Mouse (Mus musculus) G1E (cell line): Measurements from ENCODE around the gene Prkcd.

Source experiments
- CTCF ChIP-seq: IDR thresholded peaks from 2 replicates; pipeline ENCODE4 v1.5.1; 2012; ENCODE audit warnings: low read depth, low read length, inconsistent platforms, mixed read lengths
- GATA1 ChIP-seq: IDR thresholded peaks from 2 replicates; pipeline ENCODE4 v1.6.1; 2012; ENCODE audit warnings: borderline replicate concordance, low read length, inconsistent platforms, mixed read lengths
- POLR2AphosphoS5 ChIP-seq: IDR thresholded peaks from 2 replicates; pipeline ENCODE4 v1.6.1; 2012; ENCODE audit warnings: low read depth, low read length, inconsistent platforms; ENCODE audit not compliant: insufficient replicate concordance
- TAL1 ChIP-seq: conservative IDR thresholded peaks from 2 replicates; pipeline ENCODE4 v1.6.1; 2012; ENCODE audit warnings: low read depth, low read length, inconsistent platforms, mixed read lengths

DNA sequence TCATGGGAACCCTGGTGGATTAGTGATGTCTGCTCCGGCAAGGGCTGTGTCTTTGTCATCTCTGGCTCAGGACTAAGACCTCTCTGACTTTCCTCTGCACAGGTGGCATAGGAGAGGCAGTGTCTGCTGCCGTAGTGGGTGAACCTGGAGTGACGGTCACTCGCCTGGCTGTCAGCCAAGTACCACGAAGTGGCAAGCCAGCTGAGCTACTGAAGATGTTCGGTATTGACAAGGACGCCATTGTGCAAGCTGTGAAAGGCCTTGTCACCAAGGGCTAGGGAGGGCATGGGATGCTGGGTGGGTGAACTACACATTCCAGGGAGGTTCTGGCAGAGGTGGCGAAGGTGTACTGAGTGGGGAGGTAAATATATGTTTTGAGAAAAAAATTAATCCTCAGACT, 52.8 kb downstream of the Prkcd start:
- TF ChIP-seq CTCF (no peak), TAL1 (no peak), GATA1 (no peak), POLR2AphosphoS5 (no peak)
